Mouse (Mus musculus) heart, embryonic 14.5 days (tissue): ENCODE results near the gene Ybx3. TPM values are rescaled to one million over a fixed set of nuclear protein-coding genes. Genes with fewer than 3 reads are reported as not detected.

Source experiments
- ATAC-seq: fragments of 200-750 bp; cut with Nextera tagmentation; 2 replicates; pipeline ENCODE4 v1.8.0; 2017; ENCODE audit warnings: low read depth, moderate TSS enrichment; ENCODE audit not compliant: insufficient number of reproducible peaks, insufficient read depth, low FRiP score
- H3K27ac ChIP-seq, 2 experiments: fragments of 200-500 bp in 1 of 2; fragments of 300-500 bp in 1 of 2; sonication (generic) in 1 of 2; replicated peaks in 1 of 2; 2 replicates each; pipeline ENCODE4 v1.5.1; 2012 to 2014; ENCODE audit warnings: low read depth in 2 of 2, low read length in 2 of 2, control low read depth in 1 of 2, mild to moderate bottlenecking in 1 of 2, mixed read lengths in 1 of 2; ENCODE audit not compliant: control insufficient read depth in 1 of 2, insufficient read depth in 1 of 2
- H3K27me3 ChIP-seq: fragments of 300-500 bp; sonication (generic); 2 replicates; pipeline ENCODE4 v1.6.1; 2014; ENCODE audit warnings: mild to moderate bottlenecking, low read length, control low read depth; ENCODE audit not compliant: control insufficient read depth, insufficient read depth
- H3K36me3 ChIP-seq: fragments of 300-500 bp; sonication (generic); 2 replicates; pipeline ENCODE4 v1.6.1; 2014; ENCODE audit warnings: mild to moderate bottlenecking, control low read depth, low read length, mixed read lengths; ENCODE audit not compliant: control insufficient read depth, insufficient read depth
- H3K4me1 ChIP-seq, 2 experiments: fragments of 200-500 bp in 1 of 2; fragments of 300-500 bp in 1 of 2; sonication (generic) in 1 of 2; 2 replicates each; pipeline ENCODE4 v1.6.1; 2012 to 2014; ENCODE audit warnings: low read length in 2 of 2, control low read depth in 1 of 2, mixed read lengths in 1 of 2; ENCODE audit not compliant: control insufficient read depth in 2 of 2, insufficient read depth in 2 of 2
- H3K4me2 ChIP-seq: fragments of 300-500 bp; sonication (generic); 2 replicates; pipeline ENCODE4 v1.6.1; 2014; ENCODE audit warnings: mild to moderate bottlenecking, low read length
- H3K4me3 ChIP-seq, 2 experiments: fragments of 200-500 bp in 1 of 2; fragments of 300-500 bp in 1 of 2; sonication (generic) in 1 of 2; 2 replicates each; pipeline ENCODE4 v1.5.1; 2012 to 2014; ENCODE audit warnings: low read length in 2 of 2, mild to moderate bottlenecking in 2 of 2, control low read depth in 1 of 2, low read depth in 1 of 2, moderate library complexity in 1 of 2; ENCODE audit not compliant: control insufficient read depth in 1 of 2, insufficient read depth in 1 of 2
- H3K9ac ChIP-seq: fragments of 300-500 bp; sonication (generic); 2 replicates; pipeline ENCODE4 v1.6.1; 2014; ENCODE audit warnings: mild to moderate bottlenecking, low read length
- H3K9me3 ChIP-seq: fragments of 300-500 bp; sonication (generic); 2 replicates; pipeline ENCODE4 v1.6.1; 2016; ENCODE audit warnings: low read length, control low read depth; ENCODE audit not compliant: control insufficient read depth
- WGBS: fragments of 180-500 bp; shearing (Covaris S2); extraction: QIAGEN DNeasy Blood & Tissue Kit; methylation state at CpG from one replicate; pipeline ENCODE4 v1.1.7; 2014; 5-methylcytosine and 5-hydroxymethylcytosine counted together
- polyA plus RNA-seq: library from polyadenylated mRNA; unstranded; fragments of >200 nt; fragmentation: Nextera tagmentation; extraction: Ambion mirVana; gene quantifications from 2 replicates; pipeline ENCODE4 v1.2.1, GENCODE M21; 2014

Gene Ybx3
- polyA plus RNA-seq, 1 experiment from 2014 or later: 76.4 TPM

DNA sequence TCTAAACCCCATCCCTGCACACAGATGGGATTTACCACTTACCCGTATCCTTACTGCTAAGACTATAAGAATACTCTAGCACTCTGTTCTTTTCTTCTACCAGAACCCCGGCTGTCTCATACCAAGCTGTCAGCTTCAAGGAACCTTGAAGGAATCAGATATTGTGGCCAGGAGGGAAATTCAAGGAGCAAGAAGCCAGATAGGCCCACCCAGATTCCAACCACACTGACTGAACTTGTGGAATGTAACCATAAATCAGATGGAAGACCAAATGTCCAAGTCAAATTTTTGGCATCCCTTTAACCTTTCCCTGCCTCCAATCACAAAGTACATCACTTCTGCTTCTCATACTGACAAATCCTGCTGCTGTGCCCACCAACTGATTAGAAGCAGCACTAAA, 41.2 kb downstream of the Ybx3 start:
- Histone ChIP-seq H3K4me1 (no peaks in the 10 kb centered on the region), H3K9ac (no peak overlapping the region), H3K4me2 (no peak overlapping the region), H3K4me3 (no peak overlapping the region), H3K9me3 (no peaks in the 10 kb centered on the region), H3K27ac (no peak overlapping the region), H3K27me3 (no peaks in the 10 kb centered on the region), H3K36me3 (no peaks in the 10 kb centered on the region)
- no peak for ATAC-seq
- WGBS: 77% methylated on average over 2 of the region's 2 CpGs

GRCm38 (mm10) chr6:131344346-131344745, 43.9 kb downstream of the Ybx3 start:
- no peaks in the 10 kb centered on the region for H3K9me3 ChIP-seq
- H3K27ac ChIP-seq: no peak overlapping the region
- H3K4me1 ChIP-seq: no peaks in the 10 kb centered on the region
- 52% methylated on average over 7 of the region's 7 CpGs for WGBS
- H3K4me3 ChIP-seq: no peak overlapping the region
- ATAC-seq: no peak
- H3K27me3 ChIP-seq: no peaks in the 10 kb centered on the region
- no peak overlapping the region for H3K4me2 ChIP-seq
- H3K36me3 ChIP-seq: no peaks in the 10 kb centered on the region
- H3K9ac ChIP-seq: no peak overlapping the region

- Histone ChIP-seq H3K4me3 (no peak overlapping the region), H3K9me3 (no peaks in the 10 kb centered on the region), H3K4me2 (no peak overlapping the region), H3K27ac (no peak overlapping the region), H3K9ac (no peak overlapping the region), H3K4me1 (no peaks in the 10 kb centered on the region), H3K27me3 (no peaks in the 10 kb centered on the region), H3K36me3 (no peaks in the 10 kb centered on the region)
- ATAC-seq: no peak
- WGBS: 54% methylated on average over 3 of the region's 3 CpGs
Observed at GRCm38 (mm10) chr6:131340082-131340481, 48.2 kb downstream of the Ybx3 start.

- H3K27ac ChIP-seq: no peak overlapping the region
- H3K4me1 ChIP-seq: no peaks in the 10 kb centered on the region
- no peak overlapping the region for H3K9ac ChIP-seq
- H3K4me2 ChIP-seq: no peak overlapping the region
- no peaks in the 10 kb centered on the region for H3K9me3 ChIP-seq
- H3K27me3 ChIP-seq: no peaks in the 10 kb centered on the region
- H3K36me3 ChIP-seq: no peaks in the 10 kb centered on the region
- H3K4me3 ChIP-seq: no peak overlapping the region
- no peak for ATAC-seq
- WGBS: 66% methylated on average over 3 of the region's 3 CpGs
Observed at GRCm38 (mm10) chr6:131339309-131339708, 49.0 kb downstream of the Ybx3 start.

- 61% methylated on average over 1 of the region's 1 CpGs for WGBS
- ATAC-seq: no peak
- Histone ChIP-seq H3K9ac (no peak overlapping the region), H3K36me3 (no peaks in the 10 kb centered on the region), H3K27me3 (no peaks in the 10 kb centered on the region), H3K9me3 (no peaks in the 10 kb centered on the region), H3K4me3 (no peak overlapping the region), H3K4me2 (no peak overlapping the region), H3K4me1 (no peaks in the 10 kb centered on the region), H3K27ac (no peak overlapping the region)
Observed at GRCm38 (mm10) chr6:131338787-131339186, 49.5 kb downstream of the Ybx3 start.

GRCm38 (mm10) chr6:131327076-131327475, 61.2 kb downstream of the Ybx3 start:
- Histone ChIP-seq H3K9ac (no peak overlapping the region), H3K9me3 (no peaks in the 10 kb centered on the region), H3K4me1 (no peaks in the 10 kb centered on the region), H3K4me2 (no peak overlapping the region), H3K36me3 (no peaks in the 10 kb centered on the region), H3K27me3 (no peaks in the 10 kb centered on the region), H3K4me3 (no peak overlapping the region), H3K27ac (no peak overlapping the region)
- no peak for ATAC-seq
- 82% methylated on average over 2 of the region's 2 CpGs for WGBS

DNA sequence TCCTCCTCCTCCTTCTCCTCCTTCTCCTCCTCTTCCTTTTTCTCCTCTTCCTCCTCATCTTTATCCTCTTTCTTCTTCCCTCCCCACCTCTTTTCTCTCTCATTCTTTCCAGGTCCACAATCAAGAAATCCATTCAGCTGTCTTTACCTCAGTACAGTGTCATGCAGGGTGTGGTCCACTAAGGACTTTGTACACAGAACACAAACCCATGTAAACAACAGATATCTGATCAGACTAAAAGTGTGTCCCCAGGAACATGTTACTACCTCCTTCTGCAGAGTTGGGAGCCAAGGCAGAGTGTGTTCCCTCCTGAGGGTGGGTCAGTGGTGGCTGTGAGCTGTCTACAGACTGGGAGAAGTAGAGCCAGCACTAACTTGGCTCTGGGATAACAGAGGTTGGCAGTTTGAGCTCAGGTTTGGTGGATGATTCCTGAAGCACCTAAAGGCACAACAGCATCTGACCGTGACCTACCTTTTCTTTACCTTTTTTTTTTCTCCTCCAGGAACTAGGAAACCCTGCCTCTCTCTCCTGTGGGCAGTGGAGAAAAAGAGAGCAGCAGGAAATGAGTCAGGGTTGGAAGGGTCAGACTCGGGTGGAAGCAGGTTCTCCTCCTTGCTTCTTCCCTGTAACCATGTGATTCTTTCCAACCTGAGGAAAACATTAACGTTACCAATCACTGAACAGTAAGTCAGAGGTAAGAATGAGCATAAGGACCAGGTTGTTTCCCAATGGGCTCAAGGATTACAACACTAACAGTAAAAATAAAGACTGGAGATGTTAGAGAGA, 66.2 kb downstream of the Ybx3 start:
- H3K36me3 ChIP-seq: no peaks in the 10 kb centered on the region
- H3K9ac ChIP-seq: no peak overlapping the region
- H3K27ac ChIP-seq: no peak overlapping the region
- H3K4me3 ChIP-seq: no peak overlapping the region
- WGBS: 64% methylated on average over 3 of the region's 3 CpGs
- no peaks in the 10 kb centered on the region for H3K27me3 ChIP-seq
- ATAC-seq: no peak
- H3K4me2 ChIP-seq: no peak overlapping the region
- H3K9me3 ChIP-seq: no peaks in the 10 kb centered on the region
- no peaks in the 10 kb centered on the region for H3K4me1 ChIP-seq
